Mouse (Mus musculus): ENCODE data around the gene Trim2. TPM values are rescaled to one million over a fixed set of nuclear protein-coding genes. Genes with fewer than 3 reads are reported as not detected.

Trim2 gene
- polyA plus RNA-seq, 1 experiment from 2014 or later, result 121 TPM

DNA sequence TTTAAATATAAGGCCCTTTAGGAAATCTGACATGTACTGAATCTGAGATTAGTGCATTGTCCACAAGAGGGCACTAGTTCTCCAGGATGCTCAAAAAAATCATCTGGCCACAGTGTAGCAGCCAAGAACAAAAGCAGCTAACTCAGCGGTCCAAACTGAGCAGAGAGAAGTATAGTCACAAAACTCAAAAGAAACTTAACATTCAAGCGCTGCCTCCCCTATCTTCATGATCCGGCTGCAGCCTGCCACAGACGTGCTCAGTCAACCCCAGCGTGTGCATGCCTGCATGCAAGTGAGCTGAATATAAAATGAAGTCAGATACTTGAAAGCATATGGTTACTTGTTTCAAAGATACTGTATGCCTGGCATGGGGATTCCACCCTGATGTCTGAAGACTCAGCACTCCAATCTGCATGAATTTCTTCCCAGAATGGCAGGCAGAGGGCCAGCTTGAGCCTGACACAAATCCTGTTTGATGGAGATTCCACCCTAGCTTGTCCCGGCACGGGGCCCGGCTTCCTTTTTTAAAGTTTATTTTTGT, 8.0 kb upstream of the Trim2 start:
- 38% methylated on average over 8 of the region's 8 CpGs for WGBS
- no peak overlapping the region for H3K27ac ChIP-seq
- H3K4me3 ChIP-seq, result no peak overlapping the region
- H3K9ac ChIP-seq, result no peak overlapping the region
- H3K4me2 ChIP-seq (replicated peaks), result peak overlapping the region; percentile 34
- H3K9me3 ChIP-seq (replicated peaks), result no peaks in the 10 kb centered on the region
- H3K4me1 ChIP-seq, result peaks cover 9% of the 10 kb centered on the region
- H3K27me3 ChIP-seq, result 0 out of 2 replicates have a peak, but pooled peaks cover 5% of the 10 kb centered on the region
- H3K36me3 ChIP-seq, result no peaks in the 10 kb centered on the region
- ATAC-seq (ENCODE audit: low FRiP score), result peak; percentile 75

DNA sequence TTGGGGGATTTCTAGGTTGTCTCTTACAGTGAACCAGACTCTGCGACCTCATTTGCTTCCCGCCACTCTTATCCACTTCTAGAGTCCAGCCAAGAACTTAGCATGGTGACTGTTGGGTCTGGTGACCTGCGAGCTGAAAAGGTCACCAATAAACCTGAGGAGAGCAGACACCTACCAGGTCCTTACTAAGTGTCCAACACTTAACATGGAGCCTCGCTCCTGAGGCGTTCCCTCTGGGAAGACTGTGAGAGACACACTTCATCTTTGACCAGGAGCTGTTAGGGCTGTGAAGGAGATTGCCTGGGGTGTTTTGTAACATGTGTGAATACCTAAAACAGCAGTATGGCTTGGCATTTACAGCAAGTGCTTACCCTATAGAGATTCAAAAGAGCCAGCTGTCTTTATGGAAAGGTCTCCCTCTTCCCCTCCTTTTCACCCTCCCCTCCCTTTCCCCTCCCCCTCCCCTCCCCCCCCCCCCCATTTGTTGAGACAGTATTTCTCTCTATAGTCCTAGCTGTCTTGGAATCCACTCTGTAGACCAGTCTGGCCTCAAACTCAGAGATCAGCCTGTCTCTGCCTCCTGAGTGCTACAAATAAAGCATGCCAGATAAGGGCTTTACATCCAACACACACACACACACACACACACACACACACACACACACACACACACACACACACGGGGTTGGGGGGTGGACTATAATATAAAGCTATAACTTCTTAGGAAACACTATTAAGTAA, 7.3 kb upstream of the Trim2 start:
- Histone ChIP-seq H3K4me1 (peaks cover 9% of the 10 kb centered on the region), H3K27me3 (0 out of 2 replicates have a peak, but pooled peaks cover 5% of the 10 kb centered on the region), H3K9ac (no peak overlapping the region), H3K4me3 (no peak overlapping the region), H3K36me3 (no peaks in the 10 kb centered on the region), H3K9me3 (replicated peaks) (no peaks in the 10 kb centered on the region), H3K27ac (no peak overlapping the region), H3K4me2 (replicated peaks) (no peak overlapping the region)
- peak; percentile 44; the same call in 1 of the 2 replicates for ATAC-seq (ENCODE audit: low FRiP score)
- 82% methylated on average over 6 of the region's 6 CpGs for WGBS

DNA sequence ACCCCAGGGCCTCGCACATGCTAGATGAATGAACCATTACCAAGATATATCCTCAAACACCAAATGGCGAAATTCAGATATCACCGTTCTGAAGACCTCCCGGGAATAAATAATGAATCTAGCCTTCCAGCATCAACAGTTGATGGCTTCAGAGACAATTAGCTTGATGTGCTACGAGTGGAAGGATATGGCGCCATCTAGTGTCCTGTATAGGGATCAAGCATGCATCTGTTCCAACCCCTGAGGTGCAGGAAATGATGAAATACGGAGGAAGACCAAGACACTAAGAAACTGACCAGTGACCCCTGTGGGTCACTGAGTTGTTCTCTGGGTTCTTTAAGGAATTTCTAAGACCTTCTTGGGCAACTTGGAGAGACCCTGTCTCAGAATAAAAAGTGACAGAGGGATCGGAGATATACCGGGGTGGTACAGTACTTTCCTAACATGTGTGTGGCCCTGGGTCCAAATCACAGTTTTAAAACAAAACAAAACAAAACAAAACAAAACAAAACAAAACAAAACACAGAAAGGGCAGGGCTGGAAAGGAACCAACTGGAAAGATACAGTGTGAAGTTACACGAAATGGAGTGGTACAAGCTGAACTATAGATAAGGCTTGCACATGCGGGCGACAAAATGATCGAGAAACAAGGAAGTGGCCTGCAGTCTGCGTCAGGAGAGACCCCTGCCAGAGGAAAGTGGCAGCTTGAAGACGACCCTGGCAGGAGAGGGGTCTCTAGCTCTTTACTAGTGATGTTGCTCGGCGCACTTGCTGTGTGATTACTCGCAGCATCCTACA, 6.5 kb upstream of the Trim2 start:
- no peak overlapping the region for H3K4me3 ChIP-seq
- 0 out of 2 replicates have a peak, but pooled peaks cover 5% of the 10 kb centered on the region for H3K27me3 ChIP-seq
- 51% methylated on average over 18 of the region's 18 CpGs for WGBS
- H3K27ac ChIP-seq, result no peak overlapping the region
- peak; percentile 49 for ATAC-seq (ENCODE audit: low FRiP score)
- no peak overlapping the region for H3K9ac ChIP-seq
- H3K9me3 ChIP-seq (replicated peaks), result no peaks in the 10 kb centered on the region
- no peaks in the 10 kb centered on the region for H3K36me3 ChIP-seq
- H3K4me2 ChIP-seq (replicated peaks), result peak overlapping the region; percentile 27; the same call in 1 of the 2 replicates
- H3K4me1 ChIP-seq, result peaks cover 9% of the 10 kb centered on the region

DNA sequence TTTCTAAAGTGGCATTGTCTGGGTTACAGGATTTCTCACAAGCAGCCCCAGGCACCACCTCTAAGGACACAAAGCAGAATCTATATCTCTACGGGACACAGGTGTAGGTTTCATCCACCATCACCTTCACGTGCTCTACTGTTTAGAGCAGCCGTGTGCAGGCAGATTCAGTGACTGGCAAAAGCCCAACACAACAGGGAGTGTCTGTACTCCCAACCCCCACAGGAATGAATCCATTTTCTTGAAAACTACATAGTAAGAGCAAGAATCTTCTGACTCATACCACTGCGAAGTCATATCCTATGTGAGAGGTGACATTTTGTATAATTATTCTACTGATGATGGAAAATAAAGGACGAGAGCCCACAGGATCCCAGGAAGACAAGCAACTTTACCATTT, 5.6 kb upstream of the Trim2 start:
- no peak overlapping the region for H3K4me3 ChIP-seq
- H3K4me1 ChIP-seq, result peaks cover 9% of the 10 kb centered on the region
- no peaks in the 10 kb centered on the region for H3K9me3 ChIP-seq (replicated peaks)
- H3K4me2 ChIP-seq (replicated peaks), result no peak overlapping the region
- 0 out of 2 replicates have a peak, but pooled peaks cover 5% of the 10 kb centered on the region for H3K27me3 ChIP-seq
- H3K9ac ChIP-seq, result no peak overlapping the region
- H3K27ac ChIP-seq, result no peak overlapping the region
- WGBS, result 84% methylated on average over 5 of the region's 5 CpGs
- H3K36me3 ChIP-seq, result no peaks in the 10 kb centered on the region
- no peak for ATAC-seq (ENCODE audit: low FRiP score)

DNA sequence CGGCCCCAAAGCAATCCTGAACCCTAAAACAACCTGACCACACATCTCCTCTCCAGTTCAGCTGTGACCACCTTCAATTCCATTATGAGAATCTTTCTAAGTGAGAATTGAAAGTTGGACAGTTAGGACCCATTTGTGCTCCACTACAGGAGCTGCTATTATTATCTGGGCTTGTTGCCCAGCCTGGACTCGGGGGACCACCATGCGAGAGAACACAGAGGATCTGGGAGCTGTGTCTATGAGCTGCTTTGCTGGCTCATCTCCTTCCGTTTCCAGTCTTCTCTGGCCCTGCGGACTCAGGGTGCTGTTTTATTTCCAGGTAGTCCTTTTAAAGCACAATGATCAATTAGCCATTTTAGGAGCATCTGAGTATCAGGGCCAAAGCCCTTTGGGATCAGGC, 839 bp upstream of the Trim2 start:
- no peak for ATAC-seq (ENCODE audit: low FRiP score)
- Histone ChIP-seq H3K4me2 (replicated peaks) (no peak overlapping the region), H3K4me3 (no peak overlapping the region), H3K9me3 (replicated peaks) (no peaks in the 10 kb centered on the region), H3K9ac (no peak overlapping the region), H3K4me1 (peaks cover 34% of the 10 kb centered on the region), H3K36me3 (no peaks in the 10 kb centered on the region), H3K27me3 (peaks cover 8% of the 10 kb centered on the region; the same call in 1 of the 2 replicates), H3K27ac (no peak overlapping the region)
- WGBS, result 83% methylated on average over 5 of the region's 5 CpGs

DNA sequence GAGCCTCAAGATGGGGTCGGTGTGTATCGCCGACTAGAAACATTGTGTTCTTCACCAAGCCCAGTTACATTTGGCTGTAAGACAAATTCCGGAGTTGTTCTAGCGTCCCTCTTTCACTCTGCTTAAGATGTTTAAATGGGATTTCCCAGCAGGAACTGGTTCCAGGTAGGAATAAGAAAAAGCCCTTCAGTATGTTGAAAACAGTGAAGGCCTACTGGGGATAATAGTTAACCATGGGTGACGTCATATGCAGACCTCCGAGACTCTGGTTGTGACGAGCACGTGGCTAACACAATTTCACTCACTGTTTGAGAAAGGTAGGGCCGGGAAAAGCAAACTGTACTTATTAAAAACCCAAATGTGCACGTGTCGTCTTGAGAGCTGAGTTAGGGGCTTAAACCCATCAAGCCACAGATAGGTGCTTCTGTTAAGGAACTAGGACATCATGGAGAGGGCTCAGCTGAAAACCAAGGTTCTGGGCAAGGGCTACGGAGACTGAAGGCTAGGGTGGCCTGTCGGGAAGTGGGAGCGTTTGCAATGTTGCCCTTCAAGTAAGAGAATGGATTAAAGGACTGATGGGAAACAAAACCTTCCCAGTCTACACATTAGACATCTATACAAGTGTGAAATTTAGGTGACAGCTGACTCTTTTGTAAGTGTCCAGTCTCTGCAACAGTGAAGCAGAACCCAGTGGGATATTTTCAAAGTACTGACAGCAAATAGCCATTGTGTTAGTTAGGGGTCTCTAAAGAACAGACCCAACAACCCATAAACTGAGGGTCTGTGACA, 761 bp downstream of the Trim2 start:
- Histone ChIP-seq H3K27me3 (peaks cover 3% of the 10 kb centered on the region; the same call in 1 of the 2 replicates), H3K4me2 (replicated peaks) (peak overlapping the region; percentile 60), H3K9ac (0 out of 2 replicates have a peak overlapping the region, but pooled peaks have one; percentile 67), H3K9me3 (replicated peaks) (no peaks in the 10 kb centered on the region), H3K4me1 (peaks cover 46% of the 10 kb centered on the region), H3K36me3 (no peaks in the 10 kb centered on the region), H3K4me3 (peak overlapping the region; percentile 44; the same call in 1 of the 2 replicates), H3K27ac (peak overlapping the region; percentile 89)
- WGBS, result 28% methylated on average over 15 of the region's 15 CpGs
- peak; percentile 14 for ATAC-seq (ENCODE audit: low FRiP score)

DNA sequence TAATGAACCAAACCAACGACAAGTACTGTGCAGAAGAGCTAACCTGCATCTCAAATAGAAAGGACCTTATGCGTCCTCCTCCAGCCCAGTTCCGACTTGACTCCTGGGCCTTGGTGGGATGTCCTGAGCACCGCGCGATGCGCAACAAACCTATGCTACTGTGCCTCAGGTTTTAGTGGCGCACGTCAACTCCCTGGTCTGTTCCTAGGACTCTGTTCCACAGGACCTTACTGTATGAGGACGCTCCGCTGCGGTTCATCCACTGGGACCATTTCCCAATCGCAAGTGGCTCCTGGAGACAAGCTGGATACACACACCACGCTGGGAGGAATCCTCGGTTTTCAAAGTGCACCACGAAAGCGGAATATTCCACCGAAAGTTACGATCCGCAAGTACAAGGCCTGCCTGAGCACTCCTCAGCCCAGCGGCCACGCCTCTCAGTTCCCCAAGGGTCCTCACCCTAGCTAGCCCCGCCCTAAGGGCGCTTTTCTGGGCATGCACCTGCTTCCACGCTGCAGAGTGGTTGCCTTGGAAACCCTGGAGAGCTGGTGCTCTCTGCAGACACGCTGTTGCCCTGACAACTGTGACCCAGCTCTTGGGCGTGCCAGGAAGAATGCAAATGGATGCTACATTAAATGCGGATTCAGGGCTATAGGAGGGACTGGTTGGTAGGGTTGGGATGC, 1.5 kb downstream of the Trim2 start:
- WGBS, result under 1% methylated on average over 28 of the region's 28 CpGs
- H3K4me1 ChIP-seq, result peaks cover 46% of the 10 kb centered on the region
- no peaks in the 10 kb centered on the region for H3K36me3 ChIP-seq
- H3K27me3 ChIP-seq, result peaks cover 3% of the 10 kb centered on the region; the same call in 1 of the 2 replicates
- H3K9ac ChIP-seq, result peak overlapping the region; percentile 67; the same call in 1 of the 2 replicates
- no peaks in the 10 kb centered on the region for H3K9me3 ChIP-seq (replicated peaks)
- peak overlapping the region; percentile 89 for H3K27ac ChIP-seq
- H3K4me3 ChIP-seq, result peak overlapping the region; percentile 44
- H3K4me2 ChIP-seq (replicated peaks), result peak overlapping the region; percentile 60
- ATAC-seq (ENCODE audit: low FRiP score), result peak; percentile 95

DNA sequence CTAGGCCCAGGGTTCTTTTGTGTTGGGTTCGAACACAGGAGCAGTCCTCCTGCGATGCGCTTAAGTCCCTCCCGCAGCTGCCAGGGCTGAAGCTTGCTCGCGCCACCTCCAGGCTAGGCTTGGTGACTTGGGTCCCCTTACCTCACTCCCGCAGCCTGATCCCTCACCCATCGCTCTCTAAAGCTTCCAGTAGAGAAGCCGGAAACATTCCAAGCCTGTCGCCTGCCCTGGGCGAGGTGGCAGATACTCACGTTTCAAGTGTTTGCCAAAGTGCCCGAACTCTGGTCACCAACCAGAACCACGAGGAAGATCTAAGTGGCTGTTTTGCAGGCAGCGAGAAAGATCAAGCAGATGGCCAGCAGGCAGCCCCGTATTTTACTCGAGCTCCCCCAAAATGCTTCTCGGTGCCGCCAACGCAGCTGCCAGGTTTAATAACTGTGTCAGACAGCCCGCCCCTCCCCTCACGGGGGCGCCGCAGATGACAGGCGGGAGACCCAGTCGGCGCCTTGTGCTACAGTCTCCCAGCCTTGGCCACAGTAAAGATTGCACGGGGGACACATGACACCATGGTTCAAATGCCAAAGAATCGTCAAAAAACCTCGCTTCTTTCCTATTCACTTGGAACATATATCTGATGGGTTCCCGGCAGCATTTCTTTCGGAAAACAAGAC, 2.2 kb downstream of the Trim2 start:
- Histone ChIP-seq H3K9me3 (replicated peaks) (no peaks in the 10 kb centered on the region), H3K4me3 (peak overlapping the region; percentile 44), H3K36me3 (no peaks in the 10 kb centered on the region), H3K4me1 (peaks cover 46% of the 10 kb centered on the region), H3K4me2 (replicated peaks) (peak overlapping the region; percentile 60), H3K9ac (peak overlapping the region; percentile 67), H3K27ac (peak overlapping the region; percentile 89), H3K27me3 (peaks cover 3% of the 10 kb centered on the region; the same call in 1 of the 2 replicates)
- ATAC-seq (ENCODE audit: low FRiP score), result peak; percentile 77
- under 1% methylated on average over 32 of the region's 32 CpGs for WGBS

DNA sequence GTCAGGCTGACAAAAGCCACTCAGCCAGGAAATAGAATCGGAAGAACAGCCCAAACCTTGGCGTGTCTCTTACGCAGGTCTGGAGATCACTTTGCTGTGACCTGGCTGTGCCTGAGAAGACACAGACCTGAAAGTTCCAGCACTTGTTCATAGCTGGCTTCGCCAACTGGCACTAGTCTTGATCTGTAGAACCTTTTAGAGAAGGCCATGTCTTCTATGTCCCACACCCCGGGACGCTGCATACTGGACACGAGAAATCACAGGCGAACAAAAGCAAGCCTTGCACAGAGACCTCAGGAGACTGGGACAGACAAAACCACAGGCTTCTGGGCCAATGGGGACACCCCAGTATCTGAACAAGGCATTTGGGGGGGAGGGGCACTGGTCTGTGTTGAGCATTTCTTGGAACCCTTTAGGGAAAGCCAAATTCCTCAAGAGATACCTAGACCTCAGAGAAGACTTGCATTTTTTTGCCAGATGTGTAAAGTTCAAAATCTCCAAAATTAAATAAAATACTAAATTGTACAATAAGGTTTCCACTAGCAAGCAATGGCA, 3.2 kb downstream of the Trim2 start:
- Histone ChIP-seq H3K4me2 (replicated peaks) (peak overlapping the region; percentile 60), H3K36me3 (0 out of 2 replicates have a peak, but pooled peaks cover 7% of the 10 kb centered on the region), H3K9ac (peak overlapping the region; percentile 67; the same call in 1 of the 2 replicates), H3K9me3 (replicated peaks) (no peaks in the 10 kb centered on the region), H3K4me3 (peak overlapping the region; percentile 44), H3K27me3 (peaks cover 3% of the 10 kb centered on the region; the same call in 1 of the 2 replicates), H3K27ac (peak overlapping the region; percentile 89), H3K4me1 (peaks cover 46% of the 10 kb centered on the region)
- 46% methylated on average over 8 of the region's 8 CpGs for WGBS
- no peak for ATAC-seq (ENCODE audit: low FRiP score)

DNA sequence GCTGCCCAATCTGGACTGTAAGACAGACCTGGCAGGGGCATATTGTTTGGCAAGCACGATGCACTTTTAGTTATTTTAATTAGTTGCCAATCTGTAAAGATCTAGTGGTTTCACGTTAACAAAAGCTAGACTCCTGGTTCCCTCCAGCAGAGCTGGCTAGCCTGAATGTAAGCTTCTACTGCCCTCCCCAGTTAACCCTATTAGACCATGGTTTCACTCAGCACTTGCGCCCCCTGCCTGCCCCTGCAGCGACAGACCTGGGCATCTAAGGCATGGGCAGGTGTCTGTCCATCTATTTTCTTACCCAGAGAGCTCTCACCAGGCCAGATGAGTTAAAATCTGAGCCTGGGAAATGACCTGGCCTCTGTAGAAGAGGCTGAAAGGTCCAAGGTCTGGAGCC, 4.4 kb downstream of the Trim2 start:
- Histone ChIP-seq H3K4me1 (peaks cover 46% of the 10 kb centered on the region), H3K27me3 (peaks cover 3% of the 10 kb centered on the region; the same call in 1 of the 2 replicates), H3K4me2 (replicated peaks) (peak overlapping the region; percentile 60), H3K36me3 (0 out of 2 replicates have a peak, but pooled peaks cover 7% of the 10 kb centered on the region), H3K9ac (peak overlapping the region; percentile 50; the same call in 1 of the 2 replicates), H3K27ac (peak overlapping the region; percentile 12; the same call in 1 of the 2 replicates), H3K9me3 (replicated peaks) (no peaks in the 10 kb centered on the region), H3K4me3 (peak overlapping the region; percentile 44)
- ATAC-seq (ENCODE audit: low FRiP score), result no peak
- 7% methylated on average over 4 of the region's 4 CpGs for WGBS
